Mouse (Mus musculus): Measurements from ENCODE around the gene Asna1.

Asna1 gene

DNA sequence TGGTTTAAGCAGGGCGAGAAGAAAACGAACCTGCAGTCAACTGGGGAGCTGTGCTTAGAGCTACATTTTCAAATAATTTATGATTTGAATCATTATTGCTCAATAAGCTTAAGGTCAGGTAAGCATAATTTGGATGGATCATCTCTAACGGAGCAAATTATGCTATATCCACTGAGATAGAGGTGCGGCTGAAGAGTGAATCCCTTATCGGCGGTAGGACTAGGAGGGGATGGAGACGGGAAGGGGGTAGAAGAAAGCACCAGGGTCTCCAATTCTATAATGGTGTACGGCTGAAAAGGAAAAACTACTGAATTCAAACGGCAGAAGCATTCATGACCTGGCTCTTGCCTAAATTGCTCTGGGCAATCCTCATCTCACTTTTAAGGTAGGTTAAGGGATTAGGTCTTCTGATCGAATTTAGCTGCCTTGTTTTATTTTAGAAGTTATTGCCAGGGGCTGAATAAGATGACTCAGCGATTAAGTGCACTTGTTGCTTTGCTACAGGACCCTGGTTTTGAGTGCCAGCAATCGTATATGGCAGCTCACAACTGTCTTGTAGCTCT lies 10.2 kb upstream of the Asna1 start:
- no peak for DNase-seq (ENCODE audit: low spot score in 2 of 2)

DNA sequence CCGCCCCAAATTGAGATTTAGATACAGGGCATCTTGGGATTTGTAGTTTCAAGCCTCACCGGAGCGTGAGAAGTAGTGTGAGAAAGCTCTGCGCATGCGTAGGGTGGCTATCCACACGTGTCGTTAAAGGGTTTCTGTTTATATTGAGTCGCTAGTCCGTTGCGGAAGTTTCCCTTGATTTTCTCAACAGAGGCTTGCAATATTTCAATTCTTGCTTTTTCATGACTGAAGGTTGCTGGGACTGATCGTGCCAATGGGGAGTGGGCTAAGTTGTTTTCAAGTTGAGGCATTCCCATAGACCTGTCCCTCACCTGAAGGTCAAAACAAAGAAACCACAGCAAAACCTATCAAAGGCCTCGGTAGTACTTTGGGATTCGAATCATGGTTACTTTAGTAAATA lies 9.7 kb upstream of the Asna1 start:
- DNase-seq (ENCODE audit: low spot score in 2 of 2) = peak; percentile 82 to 89

DNA sequence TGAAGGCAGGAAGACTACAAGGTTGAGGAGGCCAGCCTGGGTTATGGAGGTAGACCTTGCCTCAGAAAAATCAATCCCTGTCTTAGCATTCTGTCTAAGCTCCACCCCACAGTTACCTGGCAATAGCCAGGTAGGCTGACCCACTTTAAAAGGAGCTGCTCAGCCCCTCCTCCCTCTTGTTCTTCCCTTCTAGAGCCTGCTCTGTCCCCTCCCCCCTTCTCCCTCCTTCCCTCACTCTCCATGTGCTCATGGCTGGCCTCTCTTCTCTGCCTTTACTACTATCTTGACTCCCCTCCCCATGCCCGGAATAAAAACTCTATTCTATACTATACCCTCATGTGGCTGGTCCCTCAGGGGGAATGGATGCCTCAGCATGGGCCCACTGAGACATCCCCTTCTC lies 8.8 kb upstream of the Asna1 start:
- no peak for DNase-seq (ENCODE audit: low spot score in 2 of 2)

DNA sequence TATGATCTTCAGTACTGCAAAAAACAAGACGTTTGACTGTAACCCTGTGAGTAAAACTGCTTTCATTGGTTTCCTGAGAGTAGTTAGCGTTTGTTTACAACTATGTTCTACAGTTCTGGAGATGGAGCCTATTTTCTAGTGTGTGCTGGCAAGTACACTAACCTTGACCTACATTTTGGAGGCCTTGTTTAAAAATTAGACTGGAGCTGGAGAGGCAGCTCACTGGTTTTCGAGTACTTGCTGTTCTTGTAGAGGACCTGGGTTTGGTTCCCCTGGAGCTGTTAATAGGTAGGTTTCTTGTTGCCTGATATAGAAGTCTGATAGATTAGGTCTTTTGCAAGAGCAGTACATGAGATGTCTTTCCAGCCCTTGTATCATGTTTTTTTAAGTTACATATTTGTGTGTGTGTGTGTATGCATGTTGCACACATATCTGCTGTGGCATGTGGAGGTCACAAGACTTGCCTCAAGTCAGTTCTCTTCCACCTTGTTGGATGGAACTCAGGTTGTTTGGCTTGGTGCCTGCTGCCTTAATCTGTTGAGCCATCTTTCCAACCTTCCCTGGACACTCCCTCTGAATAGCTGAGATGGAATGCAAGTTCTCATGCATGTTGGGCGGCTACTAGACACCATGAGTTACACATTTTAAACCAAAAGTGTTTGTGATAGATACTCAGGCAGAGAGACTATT lies 7.7 kb upstream of the Asna1 start:
- DNase-seq (ENCODE audit: low spot score in 2 of 2) = no peak

DNA sequence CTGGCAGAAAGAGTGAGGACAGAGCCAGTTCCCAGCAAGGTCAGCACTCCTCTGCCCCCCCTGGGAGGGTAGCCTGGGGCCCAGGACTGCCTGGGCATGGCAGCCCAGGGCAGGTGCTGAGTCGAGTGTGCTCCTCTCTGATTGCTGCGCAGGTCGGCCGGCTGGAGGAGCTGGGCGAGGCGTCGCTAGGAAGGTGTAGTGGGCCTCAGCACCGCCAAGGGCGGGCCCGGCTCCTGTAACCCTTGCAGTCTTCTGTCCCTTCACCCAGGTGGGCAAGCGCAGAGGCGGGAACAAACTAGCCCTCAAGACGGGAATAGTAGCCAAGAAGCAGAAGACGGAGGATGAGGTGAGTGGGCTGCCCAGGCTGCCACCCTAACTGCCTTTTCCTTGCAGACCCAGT lies 4.2 kb upstream of the Asna1 start:
- DNase-seq (ENCODE audit: low spot score in 2 of 2) = no peak

DNA sequence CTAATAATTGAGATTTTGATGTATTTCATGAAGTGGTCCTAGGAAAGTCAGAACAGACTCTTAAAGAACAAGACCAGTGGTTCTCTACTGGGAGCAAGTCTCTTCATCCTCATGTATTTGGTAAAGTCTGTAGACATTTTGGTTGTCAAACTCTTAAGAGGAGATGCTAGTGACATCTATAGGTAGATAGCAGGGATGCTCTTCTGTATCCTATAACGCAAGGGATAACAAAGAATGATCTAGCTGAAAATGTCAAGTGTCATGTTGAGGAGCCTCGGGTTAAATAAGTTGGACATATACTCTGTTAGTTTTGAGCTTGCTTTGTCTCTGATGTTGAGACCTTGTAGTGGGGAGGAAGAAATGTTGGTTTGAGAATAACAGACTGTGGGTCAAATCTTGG lies 2.8 kb upstream of the Asna1 start:
- no peak for DNase-seq (ENCODE audit: low spot score in 2 of 2)

DNA sequence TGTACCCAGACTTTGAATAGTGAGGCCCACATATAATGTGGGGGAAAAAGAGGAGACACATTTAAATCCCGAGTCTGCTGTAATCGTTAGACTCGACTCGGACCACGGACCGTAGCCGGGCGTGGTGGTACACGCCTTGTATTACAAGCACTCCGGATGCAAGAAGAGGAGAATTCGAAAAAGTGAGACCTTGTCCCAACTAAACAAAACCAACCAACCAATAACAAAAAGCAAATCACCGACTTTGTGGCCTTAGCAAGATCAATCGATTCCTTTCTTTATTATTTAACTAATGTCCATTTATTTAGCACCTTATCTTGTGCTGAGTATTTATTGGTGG lies 2.4 kb upstream of the Asna1 start:
- peak in 1 of 2 experiments; percentile 48 for DNase-seq (ENCODE audit: low spot score in 2 of 2)

DNA sequence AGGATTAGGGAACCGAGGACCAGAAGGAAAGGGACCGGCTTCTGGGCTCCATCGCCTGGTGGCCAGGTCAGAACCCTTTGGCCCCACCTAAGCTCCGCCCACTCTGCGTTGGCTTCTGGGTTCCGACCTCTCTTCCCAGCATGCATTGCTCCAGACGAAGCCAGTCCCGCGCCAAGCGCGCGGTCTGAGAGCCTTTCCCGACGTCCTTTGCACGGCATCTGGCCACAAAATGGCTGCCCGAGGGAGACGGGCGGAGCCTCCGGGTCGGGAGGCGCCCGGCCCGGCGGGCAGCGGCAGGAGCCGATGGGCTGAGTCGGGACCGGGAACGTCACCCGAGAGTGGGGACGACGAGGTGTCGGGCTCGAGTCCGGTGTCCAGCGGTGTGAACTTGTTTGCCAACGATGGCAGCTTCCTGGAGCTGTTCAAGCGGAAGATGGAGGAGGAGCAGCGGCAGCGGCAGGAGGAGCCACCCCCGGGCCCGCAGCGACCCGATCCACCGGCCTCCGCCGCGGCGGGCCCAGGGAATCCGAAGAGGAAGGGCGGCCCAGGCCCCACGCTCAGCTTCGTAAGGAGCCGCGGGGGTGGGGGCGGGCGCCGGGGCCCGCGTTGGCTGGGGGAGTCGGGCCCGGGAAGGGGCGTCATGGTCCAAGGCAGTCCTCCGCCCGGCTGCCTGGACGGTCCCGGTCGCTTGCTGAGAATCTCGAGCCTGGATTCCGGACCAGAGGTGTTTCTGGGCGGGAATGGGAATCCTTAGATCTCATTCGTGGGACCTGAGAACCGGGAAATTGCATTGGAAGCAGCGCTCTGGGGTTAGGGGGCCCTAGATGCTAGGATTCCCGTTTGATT lies 1.8 kb upstream of the Asna1 start, which contains the start of gene Trir:
Trir (plus strand) TSS at position 154 of the 846 bp plus-strand sequence.
- DNase-seq (ENCODE audit: low spot score in 2 of 2) = peak; percentile 97 to 98

DNA sequence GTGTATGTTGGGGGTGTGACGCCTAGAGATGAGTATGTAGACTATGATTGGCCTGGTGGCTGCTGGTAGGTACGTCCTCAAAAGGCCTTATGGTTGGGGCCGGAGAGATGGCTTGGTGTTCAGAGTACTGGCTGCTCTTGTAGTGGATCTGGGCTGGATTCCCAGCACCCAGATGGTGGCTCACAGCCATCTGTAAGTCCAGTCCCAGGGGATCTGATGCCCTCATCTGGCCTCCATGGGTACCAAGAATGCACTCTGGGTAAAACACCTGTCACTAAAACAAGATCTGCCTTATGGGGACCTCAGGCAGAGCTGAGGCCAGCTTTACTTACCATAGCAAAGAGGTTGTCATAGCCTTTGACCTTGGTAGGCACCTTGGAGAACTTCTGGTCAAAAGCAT lies 1.2 kb downstream of the Asna1 start:
- DNase-seq (ENCODE audit: low spot score in 2 of 2) = no peak

DNA sequence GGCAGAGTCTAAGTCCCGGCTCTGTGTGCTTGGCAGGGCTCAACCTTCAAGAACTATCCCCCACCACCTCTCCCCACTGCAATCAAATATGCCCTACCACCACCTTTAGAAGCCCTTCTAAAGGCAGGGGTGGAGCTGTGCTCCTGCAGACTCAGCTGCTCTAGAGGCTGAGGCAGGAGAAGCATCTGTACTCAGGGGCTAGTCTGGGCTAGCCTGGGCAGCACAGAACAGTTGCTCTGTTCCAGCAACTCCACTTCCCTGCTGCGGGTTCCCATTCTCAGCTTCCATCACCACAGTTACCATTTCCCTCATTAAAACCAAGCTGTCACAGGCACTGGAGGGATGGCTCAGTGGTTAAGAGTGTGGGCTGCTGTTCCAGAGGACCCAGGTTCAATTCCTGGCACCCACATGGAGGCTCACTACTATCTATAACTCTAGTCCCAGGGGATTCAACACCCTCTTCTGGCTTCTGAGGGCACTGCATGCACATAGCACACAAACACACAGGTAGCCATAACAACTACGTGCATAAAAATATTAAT lies 3.5 kb downstream of the Asna1 start:
- no peak for DNase-seq (ENCODE audit: low spot score in 2 of 2)

DNA sequence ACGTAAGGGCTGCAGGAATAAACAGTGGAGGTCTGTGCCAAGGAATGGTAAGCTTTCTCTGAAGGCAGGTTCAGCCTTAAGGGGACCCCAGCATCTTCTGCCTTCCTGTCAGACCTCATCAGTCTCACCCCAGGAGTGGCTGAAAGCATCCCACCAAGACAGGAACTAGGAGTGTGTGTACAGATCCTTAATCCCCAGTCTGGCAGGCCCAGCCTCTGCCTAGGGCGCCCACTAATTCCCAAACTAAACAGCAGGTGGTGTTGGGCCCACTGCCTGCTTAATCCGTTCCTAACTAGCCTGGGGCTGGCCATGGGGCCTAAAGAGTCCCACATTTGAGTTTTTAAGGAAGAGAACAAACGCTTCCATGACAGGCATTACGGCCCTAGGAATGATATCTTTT lies 7.9 kb downstream of the Asna1 start:
- DNase-seq (ENCODE audit: low spot score in 2 of 2) = no peak

DNA sequence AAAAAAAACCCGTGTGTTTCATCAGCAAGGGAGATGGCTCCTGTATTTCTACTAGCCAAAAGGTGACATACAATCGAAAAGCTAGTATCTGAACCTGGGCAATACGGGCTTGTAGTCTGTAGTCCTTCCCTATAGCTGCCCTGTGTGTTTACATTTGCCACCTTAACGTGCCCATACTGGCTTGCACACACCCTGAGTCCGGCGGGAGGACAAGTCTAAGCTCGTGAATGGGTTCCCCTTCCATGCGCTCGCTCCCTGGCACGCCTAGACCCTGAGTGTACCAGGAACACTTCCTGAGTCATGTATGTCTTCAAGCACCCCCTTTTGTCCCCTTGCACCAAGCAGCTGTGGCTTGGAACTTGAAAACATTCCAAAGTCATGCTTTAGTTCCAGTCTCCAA lies 8.4 kb downstream of the Asna1 start:
- DNase-seq (ENCODE audit: low spot score in 2 of 2) = no peak

DNA sequence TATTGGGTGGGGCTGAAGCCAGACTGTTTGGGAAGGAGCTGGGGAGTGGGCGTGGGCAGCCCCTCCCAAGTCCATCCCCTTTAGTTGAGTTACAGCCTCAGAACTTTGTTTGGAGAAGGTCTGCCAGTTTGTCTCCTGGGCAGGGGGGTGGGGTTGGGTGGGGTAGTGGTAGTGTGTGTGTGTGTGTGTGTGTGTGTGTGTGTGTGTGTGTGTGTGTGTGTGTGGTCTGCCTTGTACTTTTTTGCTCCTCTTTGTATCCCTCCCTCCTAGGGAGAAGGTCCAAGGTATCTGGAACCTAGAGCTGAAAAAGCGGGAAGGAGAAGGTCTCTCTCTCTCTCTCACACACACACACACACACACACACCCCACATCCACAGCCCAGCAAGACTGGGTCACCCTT lies 10.7 kb downstream of the Asna1 start, which contains the start of gene Best2:
Best2 (minus strand) TSS at position 101 of the 400 bp plus-strand sequence.
- no peak for DNase-seq (ENCODE audit: low spot score in 2 of 2)

DNA sequence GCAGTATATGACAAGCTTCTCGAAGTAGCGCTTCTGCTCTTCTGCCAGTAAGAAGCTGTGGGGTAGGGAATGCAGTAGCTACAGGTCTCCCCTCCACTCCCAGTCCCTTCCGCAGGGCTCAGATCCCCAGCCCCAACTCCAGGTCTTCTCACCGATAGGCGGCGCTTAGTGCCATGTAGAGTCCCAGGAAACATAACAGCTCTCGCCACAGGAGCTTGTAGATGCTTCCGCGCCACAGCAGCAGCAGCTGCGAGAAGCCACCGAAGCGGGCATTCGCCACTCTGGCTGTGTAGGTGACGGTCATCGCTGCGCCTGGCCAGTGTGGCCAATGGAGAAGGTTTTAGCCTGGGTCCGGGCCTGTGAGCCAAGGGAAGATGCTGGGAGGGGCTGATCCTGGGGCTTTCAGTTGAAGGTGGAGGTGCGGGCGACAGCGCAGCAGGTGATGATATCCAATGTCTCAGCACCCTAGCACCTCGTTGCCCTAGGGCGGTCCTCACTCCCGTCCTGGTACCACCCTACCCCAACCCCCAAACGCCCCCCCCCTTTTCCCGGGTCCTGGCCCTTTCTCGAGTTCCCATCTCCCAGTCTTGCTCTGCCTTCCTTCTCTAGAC lies 11.7 kb downstream of the Asna1 start:
- DNase-seq (ENCODE audit: low spot score in 2 of 2) = peak; percentile 70 to 71

DNA sequence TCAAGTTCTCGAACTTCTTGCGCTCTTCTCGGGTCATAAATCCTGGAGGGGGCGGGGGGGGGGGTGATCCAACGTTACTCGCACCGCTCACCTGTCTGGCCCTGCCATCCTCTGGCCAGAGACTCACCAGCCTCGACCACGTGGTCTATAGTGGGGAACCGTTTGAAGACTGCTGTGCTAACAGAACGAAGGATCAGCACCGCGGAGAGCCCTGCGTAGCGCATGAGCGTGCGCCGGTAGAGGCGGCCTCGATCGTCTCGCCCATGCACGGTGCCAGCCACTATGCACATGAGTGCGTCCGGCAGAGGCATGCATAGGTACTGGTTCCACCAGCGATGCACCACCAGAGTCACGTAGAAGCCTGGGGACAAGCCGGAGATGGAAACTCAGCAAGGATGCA lies 13.8 kb downstream of the Asna1 start:
- DNase-seq (ENCODE audit: low spot score in 2 of 2) = no peak

DNA sequence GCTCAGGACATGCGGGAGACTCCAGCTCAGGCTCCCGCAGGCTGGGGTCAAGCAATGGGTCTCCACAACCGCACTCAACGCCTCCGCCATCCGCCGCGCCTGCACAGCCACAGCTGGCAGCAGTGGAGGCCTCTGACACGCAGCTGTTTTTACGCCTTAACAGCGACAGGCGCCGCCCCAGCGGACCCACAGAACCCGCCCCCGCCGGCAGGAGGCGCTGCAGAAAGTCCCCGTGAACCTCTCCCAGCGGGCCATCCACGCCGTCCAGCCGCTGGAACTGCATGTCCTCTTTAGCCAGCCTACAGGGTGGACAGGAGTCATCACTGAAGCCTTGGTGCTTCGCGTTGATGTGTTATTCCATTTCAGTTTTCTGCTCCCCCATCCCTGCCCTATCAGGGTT lies 17.4 kb downstream of the Asna1 start:
- DNase-seq (ENCODE audit: low spot score in 2 of 2) = no peak

DNA sequence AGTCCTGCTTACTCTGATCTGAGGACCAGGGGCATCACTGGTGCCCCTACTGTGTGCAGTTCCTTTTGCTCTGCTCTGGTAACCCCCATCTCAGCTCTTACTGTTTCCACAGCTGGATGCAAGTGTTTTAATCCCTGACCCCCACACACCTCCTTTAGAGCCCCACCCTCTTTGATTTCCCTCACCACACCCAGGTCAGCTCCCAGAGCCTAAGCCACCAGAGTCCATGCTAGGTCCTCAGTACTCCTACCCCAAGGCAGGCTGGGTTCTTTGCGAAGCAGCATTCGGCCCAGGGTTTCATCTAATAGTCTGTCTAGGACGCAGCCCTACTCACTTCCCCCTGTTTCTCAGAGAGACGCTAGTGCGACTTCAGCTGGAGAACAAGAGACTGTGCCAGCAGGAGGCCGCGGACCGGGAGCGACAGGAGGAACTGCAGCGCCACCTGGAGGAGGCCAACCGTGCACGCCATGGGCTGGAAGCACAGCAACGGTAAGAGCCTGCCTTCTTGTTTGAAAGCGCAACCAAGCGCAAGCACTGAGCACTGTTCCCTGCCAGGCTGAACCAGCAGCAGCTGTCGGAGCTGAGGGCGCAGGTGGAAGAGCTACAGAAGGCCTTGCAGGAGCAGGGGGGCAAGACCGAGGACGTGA lies 27.3 kb downstream of the Asna1 start:
- DNase-seq (ENCODE audit: low spot score in 2 of 2) = peak; percentile 88 to 89

DNA sequence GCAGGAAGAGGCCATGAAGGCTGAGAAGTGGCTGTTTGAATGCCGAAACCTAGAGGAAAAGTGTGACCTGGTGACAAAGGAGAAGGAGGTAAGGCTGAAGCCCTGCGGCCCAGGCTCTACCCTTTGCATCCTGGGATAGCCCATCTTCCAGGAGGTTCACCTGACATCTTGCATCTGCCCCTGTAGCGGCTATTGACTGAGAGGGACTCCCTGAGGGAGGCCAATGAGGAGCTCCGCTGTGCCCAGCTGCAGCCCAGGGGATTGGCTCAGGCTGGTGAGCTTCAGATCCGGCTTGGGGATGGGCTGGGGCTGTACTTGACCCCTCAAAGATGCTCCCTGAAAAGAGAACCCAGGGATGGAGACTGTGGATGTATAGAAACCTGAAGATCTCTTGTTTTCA lies 28.1 kb downstream of the Asna1 start:
- no peak for DNase-seq (ENCODE audit: low spot score in 2 of 2)

DNA sequence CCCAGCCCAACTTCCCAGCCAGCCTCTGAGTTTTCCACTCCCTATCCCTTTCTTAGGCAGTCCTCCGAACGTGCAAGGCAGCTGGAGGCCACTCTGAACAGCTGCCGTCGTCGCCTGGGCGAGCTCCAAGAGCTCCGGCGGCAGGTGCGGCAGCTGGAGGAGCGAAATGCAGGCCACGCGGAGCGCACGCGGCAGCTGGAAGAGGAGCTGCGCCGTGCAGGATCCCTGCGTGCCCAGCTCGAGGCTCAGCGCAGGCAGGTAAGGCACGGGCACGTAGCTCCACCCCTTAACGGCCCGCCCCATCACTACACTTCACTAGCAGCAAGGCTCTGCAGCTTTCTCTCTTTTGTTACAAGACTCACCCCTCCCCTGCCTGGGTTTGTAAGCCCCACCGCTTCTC lies 29.4 kb downstream of the Asna1 start:
- no peak for DNase-seq (ENCODE audit: low spot score in 2 of 2)

DNA sequence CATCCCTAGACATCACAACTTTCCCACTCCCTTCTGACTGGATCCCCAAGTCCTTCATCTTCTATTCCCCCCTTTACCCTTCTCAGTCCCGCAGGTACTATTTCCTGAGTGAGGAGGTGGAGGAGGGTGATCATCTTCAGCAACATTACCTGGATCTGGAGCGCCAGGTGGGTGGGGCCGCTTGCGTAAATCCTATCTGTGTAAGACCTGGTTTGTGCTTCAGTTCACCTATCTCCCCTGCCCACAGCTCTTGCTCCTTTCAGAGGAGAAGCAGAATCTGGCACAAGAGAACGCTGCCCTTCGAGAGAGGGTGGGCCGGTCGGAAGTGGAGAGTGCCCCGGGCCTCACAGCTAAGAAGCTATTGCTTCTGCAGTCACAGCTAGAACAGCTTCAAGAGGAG lies 30.7 kb downstream of the Asna1 start:
- no peak for DNase-seq (ENCODE audit: low spot score in 2 of 2)

DNA sequence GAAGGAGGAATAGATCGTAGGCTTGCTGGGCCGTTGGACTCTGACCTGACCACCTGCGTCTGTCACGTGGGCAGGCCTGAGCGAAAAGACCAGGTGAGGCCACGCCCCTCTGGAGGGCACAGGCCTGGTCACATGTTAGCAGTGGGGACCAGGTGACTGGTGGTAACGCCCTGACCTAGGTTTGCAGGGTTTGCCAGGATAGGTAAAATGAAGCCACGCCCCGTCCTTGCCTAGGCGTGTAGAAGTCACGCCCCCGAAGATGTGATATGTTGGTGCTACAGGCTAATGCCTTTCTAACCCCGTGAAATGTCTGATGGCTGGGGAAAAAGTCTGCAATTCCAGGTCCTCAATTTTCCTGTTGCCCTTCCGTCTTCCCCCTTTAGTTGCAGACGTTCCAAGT lies 34.2 kb downstream of the Asna1 start:
- peak; percentile 40 to 61 for DNase-seq (ENCODE audit: low spot score in 2 of 2)

DNA sequence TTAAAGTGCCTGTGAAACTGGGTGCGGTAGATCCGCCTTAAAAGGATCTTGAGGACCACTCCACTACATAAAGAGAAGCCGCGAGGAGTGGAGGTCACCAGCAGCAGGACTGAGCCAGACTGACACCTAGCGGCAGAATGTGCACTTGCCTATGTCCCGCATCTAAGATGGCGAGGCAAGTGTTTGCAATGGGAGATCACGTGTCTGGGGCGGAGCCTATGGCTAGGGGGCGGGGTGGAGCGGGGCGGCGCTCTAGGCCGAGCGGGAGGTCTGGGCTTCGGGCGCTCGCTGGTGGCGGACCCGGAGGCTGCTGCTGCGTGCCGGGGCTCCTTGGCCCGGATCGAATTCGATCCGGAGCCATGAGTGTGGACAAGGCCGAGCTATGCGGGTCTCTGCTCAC lies 34.7 kb downstream of the Asna1 start, which contains the start of gene Hook2:
Hook2 (plus strand) TSS at position 255 of the 400 bp plus-strand sequence.
- peak; percentile 96 to 97 for DNase-seq (ENCODE audit: low spot score in 2 of 2)
